Mouse (Mus musculus) left cerebral cortex, adult 8-10 months (tissue): ENCODE data around the gene Ddx25. TPM values are rescaled to one million over a fixed set of nuclear protein-coding genes. Genes with fewer than 3 reads are reported as not detected.
A peak's percentile ranks its signal among the peaks of the same experiment; 100 is the strongest.

Source experiments
- DNase-seq, 2 experiments: peaks; one replicate each; pipeline ENCODE4 v3.0.0; 2022; ENCODE audit warnings: low spot score in 2 of 2
- total RNA-seq, 4 experiments: library from RNA; stranded (reverse); gene quantifications; 2 replicates each; pipeline ENCODE4 v1.2.4; 2022

Gene Ddx25
- 10 to 100 TPM; 17.6 to 19.4 (median 18.3) TPM for total RNA-seq

DNA sequence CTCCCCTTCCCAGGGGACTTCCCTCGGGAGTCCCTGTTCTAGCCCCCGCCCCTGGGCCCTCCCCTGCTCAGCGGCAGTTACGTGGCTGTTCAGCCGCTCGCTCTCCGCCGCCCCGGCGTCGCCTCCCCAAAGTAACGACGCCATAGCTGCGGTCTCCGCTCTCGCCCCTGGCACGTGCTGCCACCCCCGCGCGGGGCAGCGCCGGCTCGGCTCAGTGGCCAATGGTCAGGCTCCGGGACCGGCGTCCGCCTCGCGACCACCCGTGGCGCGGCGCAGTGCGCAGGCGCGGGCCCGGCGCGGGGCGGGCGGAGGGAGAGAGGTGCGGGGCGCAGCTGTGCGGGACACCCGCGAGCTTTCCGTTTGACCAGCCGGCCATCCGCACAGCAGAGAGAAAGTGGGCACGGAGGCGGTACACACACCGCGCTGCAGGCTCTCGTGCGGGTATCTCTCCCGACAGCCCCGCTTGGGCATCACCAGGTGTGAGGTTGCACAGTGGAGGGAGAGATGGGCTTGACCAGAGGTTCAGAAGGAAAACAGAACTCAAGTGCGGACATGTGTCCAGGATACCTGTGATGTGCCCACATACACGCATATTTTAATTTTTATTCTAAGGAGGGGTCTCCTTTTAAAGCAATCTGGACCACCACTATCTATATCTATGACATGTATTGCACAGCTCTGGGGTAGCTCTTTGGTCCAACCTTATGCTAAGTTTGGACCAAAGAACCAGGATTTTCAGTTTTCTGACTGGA is at the start of gene Ddx25, which contains the start of gene Pus3:
TSS of gene Ddx25 (minus strand) at position 272 of the 752 bp plus-strand sequence.
TSS of gene Pus3 (plus strand) at position 339 of the 752 bp plus-strand sequence.
- DNase-seq, result peak; percentile 72 to 80

DNA sequence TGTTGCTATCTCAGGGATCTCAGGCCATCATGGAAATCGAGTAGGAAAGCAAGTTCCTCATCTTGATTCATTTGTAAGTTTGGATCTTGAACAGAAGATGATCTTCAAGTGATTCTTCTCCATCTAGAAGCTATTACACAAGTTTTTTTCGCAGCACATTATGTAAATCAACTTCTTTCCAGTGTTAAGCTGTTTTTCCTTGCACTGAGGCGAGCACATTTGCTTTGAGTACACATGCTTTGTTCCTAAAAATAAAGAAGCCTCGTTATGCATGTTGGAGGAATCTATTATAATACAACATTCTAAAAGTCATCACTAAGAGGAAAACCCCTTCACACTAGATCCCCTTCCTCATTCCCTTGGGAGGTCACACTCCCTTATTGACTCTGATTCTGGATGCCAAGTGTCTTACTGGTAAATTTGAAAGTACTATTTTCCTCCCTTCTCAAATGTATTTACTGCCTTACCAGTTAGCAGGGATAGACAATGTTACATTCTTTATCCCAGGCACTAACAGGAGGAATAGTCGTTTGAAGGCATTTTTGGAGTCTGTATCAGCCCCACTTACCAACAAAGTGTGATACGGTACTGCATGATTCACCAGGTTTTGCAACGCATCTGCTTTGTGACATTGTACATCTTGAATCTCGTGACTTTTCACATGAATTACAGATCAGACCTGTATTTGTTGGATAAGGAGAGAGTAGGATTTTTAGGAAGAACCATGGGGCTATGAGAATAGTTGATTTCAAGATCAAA is 49.5 kb upstream of the Ddx25 start:
- peak in 1 of 2 experiments; percentile 9 for DNase-seq

DNA sequence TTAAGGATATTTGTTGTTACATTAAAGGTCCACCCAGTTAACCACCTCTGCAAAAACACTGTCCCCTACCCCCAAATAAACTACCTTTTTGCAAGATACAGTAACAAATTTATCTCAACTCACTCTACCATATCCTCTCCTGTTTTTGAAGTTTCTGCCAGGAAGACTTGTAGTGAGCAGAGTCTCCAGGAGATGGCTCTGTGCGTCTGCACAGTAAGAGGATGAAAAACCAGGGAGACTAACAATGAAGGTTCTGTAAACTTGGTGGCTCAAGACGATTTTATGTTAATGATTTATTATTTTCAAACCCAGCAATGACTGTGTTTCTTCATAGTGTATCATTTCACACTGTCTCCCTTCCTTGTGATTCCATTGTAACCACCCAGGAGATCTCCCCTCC is 34.6 kb upstream of the Ddx25 start:
- DNase-seq, result no peak

DNA sequence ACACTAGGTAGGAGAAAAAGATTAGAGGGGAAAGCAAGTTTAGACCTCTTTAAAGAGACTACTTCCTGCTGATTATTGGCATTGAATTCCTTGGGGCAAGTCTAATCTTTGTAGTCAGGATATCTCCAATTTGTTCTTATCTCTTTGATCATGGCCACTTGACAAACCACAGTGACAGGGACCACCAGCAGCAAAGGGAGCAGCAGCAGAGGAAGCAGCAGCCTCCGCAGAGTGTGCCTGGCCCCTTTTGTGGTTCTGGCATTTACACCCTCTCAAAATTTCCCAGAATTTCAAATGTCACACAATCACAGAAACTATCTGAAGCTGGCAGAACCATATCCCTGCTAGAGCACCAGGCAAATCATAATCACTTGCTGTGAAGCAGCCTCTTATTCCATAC is 29.3 kb upstream of the Ddx25 start:
- no peak for DNase-seq

DNA sequence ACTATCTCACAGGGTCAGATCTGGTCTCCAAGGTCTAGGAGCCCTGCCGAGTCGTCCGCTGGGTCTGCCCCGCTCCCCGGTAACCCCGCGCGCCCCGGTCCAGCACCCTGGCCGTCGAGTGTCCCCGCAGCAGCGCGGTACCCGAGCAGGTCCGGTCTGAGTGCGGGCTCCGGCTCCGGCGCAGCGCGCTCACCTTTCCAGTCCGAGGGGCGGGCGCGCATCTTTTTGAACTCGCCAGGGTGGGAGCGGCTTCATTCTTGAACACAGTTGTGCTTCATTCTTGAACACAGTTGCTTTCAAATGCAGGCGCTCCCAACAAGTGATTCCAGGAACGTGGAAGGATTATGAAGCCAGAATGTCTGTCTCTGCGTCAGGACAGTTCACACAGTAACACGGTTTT is 16.1 kb upstream of the Ddx25 start:
- DNase-seq, result no peak

DNA sequence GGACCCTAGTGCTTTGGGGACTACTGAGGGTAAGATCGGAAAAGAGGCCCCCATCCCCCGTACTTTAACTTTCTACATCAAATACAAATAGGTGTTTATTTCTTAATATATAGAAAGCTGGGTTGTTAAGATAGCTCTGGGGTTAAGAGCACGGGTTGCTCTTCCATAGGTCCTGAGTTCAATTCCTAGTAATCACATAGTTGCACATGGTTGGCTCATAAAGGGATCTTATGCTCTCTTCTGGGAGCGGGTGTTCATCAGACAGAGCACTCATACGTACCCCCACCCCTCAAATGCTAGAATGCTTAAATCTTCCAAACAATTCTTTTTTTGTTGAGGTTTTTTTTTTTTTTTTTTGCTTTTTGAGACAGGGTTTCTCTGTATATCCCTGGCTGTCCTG is 12.3 kb upstream of the Ddx25 start:
- no peak for DNase-seq

DNA sequence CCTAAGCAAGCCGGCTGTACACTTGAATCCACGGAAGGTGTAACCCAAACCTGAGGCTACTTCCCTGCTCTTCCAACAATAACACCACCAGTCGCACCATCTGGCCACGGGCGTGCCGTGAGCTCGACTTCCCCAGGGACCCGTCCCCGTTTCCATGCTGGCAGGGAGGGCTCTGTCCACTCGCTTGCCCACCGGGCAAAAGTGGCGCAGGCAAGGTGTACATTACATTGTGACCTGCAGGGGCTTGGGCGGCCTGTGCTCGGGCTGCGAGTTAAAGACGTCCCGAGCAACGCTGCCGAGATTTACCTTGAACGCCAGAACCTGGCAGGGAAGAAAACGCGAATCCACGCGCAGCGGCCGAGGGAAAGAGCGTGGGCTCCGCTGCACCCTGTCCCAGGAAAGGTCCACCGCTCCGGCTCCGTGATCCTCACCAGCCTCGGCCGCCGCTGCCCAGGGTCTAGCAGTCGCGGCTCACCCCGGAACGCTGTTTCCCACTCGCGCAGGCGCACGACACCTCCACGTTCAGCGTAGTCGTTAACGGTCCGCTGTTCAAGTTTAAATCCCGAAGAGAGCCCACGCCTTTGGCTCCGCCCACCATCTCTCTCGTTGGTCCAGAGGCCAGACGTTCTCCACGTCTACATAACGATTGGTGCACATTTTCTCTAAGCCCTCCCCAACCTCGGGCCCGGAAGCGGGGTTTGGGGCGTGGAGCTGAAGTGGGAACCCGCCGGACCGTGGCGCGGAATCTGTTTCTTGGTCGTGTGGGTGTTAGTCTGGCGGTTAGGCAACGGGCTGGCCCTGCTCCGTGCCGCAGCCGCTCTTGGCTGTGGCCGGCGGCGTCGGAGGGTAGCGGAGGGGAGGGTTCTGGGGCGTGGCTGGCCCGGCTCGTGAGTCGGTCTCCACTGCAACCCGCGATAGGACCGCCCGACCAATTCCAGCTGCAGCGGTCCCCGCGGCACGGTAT is 11.5 kb upstream of the Ddx25 start, which contains the start of the genes Pate2 and Hyls1:
TSS of gene Pate2 (plus strand) at position 714 of the 964 bp plus-strand sequence.
TSS of gene Hyls1 (minus strand) at position 828 of the 964 bp plus-strand sequence.
- DNase-seq, result peak; percentile 81 to 94

DNA sequence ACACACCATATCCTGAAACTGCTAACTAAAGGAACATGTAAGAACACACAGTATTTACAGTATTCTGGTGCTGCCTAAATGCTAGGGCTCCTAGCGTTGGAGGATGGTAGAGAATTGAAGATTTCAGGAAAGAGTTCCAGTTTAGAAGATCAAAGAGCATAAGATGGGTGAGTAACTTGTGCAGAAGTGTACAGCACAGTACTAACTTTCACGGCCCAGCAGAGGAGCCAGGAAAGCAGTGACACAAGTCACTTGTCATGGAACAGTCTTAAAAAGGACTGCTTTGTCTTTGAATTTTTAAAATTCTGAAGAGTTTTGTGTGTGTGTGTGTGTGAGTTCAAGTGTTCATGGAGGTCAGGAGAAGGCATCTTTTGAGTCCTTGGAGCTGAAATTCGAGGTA is 9.7 kb upstream of the Ddx25 start:
- no peak for DNase-seq

DNA sequence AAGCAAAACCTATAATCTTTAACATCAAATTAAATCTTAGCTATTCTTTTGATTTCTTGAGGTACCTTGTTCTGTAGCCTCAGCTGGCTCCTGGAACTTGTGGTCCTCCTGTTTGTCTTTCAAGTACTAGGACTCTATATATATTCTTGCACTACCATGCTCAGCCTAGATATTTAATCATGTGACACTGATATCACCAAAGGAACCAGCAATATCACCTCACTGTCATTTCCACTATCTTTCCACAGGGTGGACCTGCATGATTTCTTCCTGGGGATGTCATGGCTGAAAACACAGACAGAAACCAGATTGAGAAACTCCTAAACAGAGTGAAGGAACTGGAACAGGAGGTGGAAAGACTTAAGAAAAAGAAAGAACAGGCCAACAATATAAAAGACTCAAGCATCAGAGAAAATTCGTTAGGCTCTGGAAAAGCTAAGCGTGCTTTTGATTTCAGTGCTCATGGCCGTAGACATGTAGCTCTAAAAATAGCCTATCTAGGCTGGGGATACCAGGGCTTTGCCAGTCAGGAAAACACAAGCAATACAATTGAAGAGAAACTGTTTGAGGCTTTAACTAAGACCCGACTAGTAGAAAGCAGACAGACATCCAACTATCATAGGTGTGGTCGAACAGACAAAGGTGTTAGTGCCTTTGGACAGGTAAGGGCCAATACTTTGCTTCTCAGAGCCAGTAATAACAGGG is 6.4 kb upstream of the Ddx25 start:
- DNase-seq, result no peak

DNA sequence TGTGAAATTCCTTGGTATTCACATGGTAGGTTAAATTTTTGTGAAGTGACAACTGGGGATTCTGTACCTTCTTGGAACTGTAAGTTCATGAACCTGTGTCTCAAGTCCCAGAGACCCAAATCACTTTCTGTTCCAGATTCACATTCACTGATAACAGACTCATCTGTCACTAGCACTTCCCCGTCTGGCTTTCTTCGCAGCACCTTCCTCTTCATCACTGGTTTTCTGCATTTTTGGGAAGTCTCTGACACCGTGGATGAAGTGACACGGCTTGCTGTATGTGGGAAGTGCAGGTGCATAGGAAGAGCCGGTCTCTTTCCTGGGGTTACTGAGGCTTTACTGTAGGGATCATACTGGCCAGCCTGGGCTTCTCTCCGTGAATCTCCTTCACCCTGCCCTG is 3.3 kb upstream of the Ddx25 start:
- no peak for DNase-seq

DNA sequence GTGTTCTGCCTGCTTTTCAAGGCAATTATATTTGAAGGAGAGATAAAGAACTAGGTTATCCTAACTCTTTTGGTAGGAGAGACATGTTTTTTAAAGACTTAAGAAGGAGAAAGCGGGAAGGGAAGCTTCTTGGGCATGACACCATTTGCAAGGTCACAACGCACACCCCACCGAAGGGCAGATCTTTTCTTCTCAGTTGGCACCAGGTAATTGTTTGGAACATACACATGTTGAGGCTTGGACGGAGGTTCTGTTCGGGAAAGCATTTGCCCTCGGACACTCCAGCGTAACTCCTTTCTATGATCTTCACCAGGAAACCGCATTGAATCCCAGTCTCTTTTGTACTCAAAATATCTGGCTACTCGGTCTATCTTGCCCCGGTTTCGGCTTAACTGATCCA is 2.7 kb upstream of the Ddx25 start:
- DNase-seq, result no peak

DNA sequence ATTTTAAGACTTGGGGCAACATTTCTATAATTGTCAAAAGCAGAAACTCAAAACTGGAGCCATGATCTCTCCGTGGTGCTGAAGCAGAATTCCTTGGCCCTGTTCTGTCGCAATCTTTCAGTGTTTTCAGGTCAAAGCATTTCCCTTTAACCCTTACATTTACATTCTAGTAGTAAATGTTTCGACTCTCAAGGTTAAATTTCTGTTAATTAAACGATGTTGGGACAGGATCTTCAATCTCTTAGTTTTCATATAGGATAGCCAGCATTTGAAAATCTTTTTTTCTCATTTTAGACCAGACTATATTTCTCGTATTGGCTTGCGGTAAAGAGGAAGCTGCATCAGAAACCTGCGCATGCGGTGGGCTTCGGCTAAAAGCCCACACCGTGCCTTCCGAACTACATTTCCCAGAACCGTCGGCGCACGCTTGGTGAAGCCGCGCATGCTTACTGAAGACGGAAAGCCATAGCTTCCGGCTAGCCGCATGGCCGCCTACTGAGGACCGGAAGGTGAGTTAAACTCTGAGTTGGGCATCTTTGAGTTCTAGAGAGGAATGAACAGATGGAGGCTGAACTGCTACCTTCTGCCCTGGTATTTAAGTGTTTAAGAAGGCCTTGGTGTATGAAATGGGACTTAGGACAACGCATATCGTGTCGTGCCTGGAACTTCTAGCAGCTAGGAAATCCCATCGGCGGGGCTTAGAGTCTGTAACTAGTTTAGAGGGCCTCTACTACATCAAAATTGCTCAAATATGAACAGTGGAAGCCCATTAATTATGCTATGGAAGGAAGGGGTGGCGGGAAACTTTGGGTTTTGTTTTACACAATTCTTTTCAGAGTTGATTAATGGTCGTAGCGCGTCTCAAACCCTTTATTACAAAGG is 922 bp upstream of the Ddx25 start:
- DNase-seq, result peak; percentile 59 to 84

DNA sequence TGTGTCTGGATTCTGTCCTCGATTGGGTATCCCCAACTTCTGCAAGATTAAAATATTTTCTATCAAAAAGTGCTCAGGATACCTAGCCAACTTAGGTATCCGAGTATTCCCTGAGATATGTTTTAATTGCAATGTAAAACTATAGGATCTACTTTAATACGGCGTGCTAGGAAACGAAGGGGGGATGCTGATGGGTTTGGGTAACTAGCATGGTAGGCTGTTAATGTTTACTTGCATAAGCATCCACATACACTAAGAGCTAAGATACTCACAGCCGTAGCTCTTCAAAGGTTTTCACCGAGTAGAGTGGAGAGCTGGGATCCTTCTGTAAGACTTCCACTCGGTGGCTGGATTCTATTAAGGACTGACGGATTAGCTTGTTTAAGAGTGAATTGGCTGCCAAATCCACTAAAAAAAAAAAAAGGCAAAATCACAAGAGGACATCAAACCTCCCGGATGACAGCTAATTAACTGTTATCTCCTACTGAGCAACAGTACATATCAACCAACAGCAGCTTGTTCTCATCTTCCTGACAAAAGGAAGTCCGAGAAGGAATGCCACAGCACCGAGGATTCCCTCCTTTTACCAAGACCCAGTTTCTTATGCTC is 1.7 kb downstream of the Ddx25 start:
- no peak for DNase-seq

DNA sequence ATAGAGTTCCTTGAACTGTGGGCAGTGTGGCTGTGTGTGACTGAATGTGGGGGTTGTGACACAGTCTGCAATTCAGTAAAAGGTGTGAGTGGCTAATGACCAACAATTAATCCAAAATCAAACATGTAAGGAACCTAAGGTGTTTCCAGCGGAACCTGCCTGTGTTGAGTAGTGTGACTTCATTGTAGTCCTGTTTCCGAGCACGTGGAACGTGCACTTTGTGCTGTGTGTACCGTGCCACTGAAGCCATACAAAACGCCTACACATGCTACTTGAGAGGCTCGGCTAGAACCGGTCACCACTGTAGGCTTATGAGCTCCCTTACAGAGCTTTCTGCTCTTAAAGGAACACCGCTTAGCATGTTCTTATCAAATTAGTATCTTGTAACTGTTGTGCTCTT is 9.9 kb downstream of the Ddx25 start:
- peak in 1 of 2 experiments; percentile 7 for DNase-seq

DNA sequence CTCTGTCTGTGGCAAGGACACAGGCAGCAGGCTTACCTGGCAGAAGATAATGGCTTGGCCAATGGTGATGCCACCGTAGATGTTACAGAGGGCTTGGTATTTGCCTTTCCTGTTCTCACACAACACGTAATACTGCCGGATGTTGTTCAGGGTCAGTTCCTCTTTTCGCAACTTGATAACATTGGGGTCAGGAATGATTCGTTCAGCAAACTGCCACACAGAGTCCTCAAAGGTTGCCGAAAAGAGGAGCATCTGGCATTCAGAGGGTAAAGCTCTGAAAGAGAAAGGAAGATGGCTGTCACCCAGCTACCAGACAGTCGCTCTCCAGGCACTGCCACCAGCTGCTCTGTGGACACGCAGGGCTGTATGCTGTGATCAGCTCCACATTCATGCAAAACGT is 11.6 kb downstream of the Ddx25 start:
- DNase-seq, result peak in 1 of 2 experiments; percentile 3

DNA sequence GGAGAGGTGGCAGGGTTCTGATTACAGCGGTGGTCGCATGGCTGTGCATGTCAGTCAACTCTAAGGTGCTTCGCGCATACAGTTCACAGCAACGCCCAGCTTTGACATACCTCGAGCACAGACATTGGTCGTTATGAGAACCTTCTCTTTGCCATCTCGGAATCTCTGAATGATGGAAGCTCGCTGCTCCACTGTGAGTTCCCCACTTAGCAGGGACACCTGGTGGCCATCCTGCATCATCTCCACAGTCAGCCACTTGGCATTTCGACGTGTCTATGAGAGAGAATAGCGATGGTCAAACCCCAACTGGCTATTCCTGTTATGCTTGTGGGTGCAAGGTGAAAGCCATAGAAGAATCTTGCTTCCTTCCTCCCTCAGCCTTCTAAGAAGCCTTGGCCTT is 12.6 kb downstream of the Ddx25 start:
- DNase-seq, result peak in 1 of 2 experiments; percentile 3

DNA sequence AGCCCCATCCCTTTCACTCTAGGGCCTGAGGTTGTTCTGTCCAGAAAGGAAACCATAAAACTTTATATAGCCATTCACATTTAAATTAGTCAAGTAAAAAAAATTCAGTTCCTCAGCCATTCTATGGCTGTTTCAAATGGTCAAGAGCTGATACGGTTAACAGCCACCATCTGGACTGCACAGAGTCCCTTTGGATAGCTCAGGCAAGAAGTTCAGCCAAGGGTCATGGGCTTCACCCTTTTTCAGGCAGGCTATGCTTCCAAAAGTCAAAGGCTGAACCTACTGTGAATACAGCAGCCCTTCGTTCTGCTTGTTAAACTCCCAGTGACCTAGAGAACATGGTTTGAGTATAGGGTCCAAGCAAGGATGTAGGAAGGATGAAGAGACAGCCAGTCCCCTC is 13.7 kb downstream of the Ddx25 start:
- no peak for DNase-seq

DNA sequence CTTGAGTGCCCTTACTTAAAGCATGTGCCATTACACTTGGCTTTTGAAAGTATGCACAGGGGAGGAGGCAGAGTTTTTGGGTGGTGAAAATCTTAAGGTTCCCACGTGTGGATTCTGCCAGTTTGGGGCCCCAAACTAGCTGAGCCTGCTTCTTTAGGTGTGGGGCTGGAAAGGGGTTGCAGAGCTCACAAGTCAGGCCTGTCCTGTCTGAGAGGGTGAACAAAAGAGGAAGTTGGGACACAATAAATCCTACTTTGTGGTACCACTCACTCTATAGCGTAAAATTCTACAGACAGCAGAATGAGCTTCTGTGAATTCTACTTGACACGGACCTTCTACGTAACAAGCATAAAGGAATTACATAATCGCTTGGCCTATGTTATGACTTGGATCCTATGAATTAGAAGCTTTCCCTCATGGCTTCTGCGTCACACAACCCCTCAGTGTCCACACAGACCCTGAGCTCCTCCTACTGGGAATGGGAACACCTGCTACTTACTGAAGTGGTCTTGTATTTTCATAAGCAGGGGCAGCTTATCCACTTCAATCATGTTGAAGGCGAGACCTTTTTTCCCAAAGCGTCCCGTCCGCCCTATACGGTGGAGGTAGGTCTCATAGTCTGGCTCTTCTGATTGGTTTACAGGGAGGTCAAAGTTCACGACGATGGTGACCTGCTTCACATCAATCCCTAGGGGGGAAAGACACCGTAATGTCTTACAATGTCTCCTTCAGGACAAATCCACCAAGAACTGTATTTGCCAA is 15.0 kb downstream of the Ddx25 start:
- no peak for DNase-seq

DNA sequence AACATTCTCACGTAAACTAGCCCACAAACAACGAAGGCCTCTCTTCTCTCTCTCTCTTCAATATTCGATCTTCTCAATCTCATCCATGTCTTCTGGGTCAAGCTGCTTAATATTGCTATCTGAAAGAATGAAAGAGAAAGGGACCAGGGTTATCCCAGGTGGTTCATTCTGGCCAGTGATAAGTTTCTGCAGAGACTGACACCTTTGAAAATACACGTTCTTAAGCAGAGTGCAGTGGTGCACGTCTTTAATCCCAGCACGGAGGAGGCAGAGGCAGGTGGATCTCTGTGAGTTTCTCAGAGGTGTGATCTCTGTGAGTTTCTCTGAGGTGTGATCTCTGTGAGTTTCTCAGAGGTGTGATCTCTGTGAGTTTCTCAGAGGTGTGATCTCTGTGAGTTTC is 16.4 kb downstream of the Ddx25 start:
- no peak for DNase-seq
